Mouse (Mus musculus) testis, postnatal 10 days (tissue): ENCODE measurements at regions not wholly inside any gene's neighbourhood (a gene's known extent, or its start where the extent isn't known, plus 50 kb on each side); places are given as distances from the start of the nearest gene placed in this dataset.
"Not testable (repeated sequence)": the region's sequence is repeated elsewhere in the genome, so short reads cannot be mapped to it uniquely, and the experiment has no call there.

ENCODE experiments used
- DNase-seq: peaks from one replicate; pipeline ENCODE4 v3.0.0; 2021; ENCODE audit warnings: low spot score

GRCm38 (mm10) chr10:43671785-43672184 is 93.7 kb downstream of the Cd24a start:
- DNase-seq = no peak

GRCm38 (mm10) chr10:43672490-43672889 is 94.4 kb downstream of the Cd24a start:
- DNase-seq = no peak

DNA sequence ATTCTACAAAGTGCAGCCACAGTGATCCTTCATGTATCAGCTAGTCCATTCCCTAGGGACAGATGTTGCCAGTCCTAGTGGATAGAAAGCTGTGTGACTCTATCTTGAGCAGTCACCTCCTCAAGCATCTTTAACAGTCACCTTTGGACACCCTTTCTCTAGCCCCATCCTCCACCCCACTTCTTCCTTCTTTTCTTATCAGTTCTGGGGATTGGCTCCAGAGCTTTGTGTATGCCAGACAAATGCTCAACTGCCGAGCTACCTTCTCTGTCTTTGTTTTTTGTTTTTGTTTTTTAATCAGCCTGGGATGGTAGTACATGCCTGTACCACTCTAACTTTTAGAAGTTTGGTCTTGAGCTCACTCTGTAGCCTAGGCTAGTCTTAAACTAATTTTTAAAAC is 96.7 kb downstream of the Cd24a start:
- DNase-seq = no peak

- not testable (repeated sequence) for DNase-seq
Measured at GRCm38 (mm10) chr10:43675495-43675894, 97.4 kb downstream of the Cd24a start.

DNA sequence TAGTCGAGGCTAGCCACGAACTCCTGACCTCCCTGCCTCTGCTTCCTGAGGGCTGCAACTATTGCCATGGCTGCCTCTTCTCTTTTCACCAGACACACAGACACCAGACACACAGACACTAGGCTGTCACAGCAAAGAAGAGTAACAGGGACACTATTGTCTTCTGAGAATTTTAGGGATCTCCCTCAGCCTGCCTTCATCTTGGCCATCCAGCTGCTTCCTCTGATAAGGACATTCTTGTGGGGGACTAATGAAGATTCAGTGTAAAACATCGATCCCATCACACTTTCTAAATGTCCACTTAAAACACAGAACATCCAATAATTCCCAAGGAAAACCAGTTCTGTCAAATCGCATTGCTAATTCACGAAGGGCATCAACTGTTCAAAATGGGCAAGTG is 98.2 kb downstream of the Cd24a start:
- no peak for DNase-seq

DNA sequence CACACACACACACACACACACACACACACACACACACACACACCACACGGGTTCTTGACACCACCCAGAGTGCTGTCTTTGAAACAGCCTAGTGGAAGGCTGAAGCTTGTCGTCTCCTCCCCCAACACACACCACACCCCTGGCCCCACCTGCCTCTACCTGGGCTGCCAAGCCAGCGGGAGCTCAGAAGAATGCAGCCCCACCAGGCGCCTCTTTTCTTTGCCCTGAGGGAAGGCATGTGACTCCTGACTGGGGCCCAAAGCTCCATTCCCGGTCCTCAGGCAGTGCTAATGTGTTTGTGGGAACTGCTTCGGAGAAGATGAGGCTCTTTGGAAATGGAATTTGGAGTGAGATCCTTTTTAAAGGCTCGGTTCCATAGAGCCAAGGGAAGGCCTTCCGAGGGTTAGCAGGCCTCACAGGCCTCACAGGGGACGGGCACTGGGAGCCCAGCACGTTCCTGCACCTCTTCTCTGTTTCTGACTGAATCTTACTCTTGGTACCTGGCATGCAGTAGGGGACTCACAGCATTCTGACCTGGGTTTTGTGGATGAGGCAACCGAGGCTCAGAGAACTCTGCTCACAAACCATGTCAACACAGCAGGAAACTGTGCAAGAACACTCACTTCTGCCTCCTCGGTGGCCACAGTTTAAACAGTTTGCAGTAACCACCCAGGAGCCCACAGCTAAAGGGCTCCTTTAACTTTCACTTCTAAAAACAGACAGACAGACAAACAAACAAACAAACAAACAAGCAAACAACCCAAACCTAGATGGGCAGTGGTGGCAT is 106.4 kb downstream of the Cd24a start:
- no peak for DNase-seq

DNA sequence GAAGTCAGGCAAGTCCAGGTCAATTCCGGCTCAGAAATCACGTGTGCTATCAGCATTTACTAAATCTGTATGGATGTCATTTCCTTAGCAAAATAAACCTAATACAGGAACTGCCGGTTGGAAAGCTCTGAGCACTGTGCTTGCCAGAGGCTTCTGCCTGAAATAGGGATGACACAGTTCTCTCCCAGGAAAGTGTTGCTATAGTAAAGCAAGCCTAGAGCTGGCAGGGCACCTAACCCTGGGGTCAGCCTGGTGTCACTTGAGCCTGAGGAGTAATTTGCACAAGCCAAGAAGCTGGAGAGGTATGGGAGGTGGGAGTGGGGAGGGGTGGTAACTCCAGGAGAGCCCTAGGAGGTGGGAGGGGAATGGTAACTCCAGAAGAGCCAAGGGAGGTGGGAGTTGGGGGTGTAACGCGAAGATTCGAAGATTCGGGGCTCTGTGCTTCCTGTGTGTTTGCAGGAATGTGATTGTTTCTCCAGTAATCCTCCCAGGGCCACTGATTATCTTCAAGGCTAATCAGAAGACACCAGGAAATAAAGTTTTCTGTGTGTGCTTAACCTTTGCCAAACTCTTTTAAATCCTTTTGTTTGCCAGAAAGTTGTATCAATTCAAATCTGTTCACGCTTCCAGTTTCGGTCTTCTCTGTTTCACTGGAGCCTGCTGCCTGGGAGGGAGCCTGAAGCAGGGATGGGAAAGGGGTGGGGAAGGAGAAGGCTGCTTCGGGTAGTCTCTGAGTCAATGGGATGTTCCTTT is 111.3 kb downstream of the Cd24a start:
- no peak for DNase-seq

DNA sequence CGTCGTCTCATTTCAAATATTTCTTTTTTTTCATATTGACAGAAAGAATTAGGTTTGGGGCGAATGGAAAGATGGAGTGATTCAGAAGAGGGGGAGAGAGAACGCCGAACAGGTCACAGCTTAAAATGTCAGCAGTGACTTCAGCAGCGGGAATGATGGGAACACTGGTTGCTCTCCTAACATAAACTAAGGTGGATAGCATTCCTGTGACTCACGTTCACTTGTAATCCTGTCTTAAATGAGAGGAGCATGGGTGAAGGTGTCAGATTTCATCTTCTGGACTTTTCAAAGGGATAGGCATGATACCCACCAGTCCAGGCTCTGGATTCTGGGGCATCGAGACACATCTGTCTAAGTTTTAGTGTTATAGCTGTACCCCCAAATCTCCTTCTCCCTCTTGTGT is 111.8 kb downstream of the Cd24a start:
- no peak for DNase-seq

- no peak for DNase-seq
Measured at GRCm38 (mm10) chr10:43693974-43694373, 115.9 kb downstream of the Cd24a start.

- no peak for DNase-seq
Measured at GRCm38 (mm10) chr10:43694508-43694907, 116.4 kb downstream of the Cd24a start.

DNA sequence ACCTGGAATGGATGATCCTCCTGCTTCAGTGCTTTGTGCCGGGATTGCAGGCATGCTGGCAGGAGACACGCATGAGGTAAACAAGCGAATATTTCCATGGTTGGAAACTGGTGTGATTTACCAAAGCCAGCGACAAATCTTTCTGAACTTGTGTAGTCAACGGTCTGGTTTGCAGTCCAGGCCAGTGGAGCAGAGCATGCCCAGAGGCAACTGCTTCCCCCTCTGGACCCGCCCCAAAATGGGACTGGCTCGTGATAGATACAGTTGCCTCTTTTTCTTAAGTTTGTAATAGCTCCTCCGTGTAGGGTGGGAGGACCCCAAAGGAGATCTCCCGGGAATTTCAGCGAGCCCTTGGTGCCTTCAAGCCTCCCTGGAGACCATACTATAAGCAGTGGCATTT is 117.4 kb downstream of the Cd24a start:
- no peak for DNase-seq

GRCm38 (mm10) chr10:43697917-43698316 is 119.8 kb downstream of the Cd24a start:
- DNase-seq = no peak

DNA sequence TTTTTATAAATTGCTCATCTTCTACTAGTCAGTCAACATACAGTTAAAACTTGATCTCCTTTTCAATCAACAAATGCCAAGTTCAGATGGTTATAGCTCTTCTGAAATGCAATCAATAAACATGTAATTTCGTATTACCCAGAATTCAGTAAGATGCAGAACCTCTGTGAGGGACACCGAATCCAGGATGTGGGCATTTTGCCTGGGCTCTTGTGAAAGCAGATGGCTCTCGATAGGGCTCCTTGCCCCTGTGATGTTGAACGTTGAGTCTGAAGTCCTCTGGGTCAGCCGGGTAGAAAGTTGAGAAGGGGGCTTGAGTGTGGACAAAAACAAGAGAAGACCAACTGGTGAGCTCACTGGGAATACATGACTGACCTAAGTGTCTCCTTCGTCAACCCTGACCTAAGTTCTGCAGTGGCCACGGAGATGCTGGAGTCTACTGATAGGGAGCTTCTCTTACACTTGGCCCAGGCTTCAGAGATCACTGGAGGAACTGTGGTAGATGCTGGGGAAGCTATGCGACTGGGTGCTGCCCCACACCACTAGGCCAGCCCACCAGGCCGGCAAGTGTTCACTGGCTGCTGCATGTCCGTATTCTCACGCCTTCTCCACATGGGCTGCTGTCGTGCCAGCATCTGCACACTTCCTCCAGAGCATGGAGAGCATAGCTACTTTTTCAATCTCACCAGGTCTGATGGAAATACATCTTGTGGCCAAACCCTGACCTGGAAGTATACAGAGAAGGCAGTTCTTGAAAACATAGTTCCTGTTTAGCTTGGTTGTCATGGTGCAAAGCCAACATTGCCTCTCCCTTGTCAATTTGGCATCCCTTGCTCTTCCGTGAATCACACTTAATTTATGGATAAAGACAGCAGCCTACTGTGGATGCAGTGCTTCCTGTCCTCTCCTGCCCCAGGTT is 122.5 kb downstream of the Cd24a start:
- no peak for DNase-seq

GRCm38 (mm10) chr10:43702895-43703294 is 124.8 kb downstream of the Cd24a start:
- DNase-seq = no peak

DNA sequence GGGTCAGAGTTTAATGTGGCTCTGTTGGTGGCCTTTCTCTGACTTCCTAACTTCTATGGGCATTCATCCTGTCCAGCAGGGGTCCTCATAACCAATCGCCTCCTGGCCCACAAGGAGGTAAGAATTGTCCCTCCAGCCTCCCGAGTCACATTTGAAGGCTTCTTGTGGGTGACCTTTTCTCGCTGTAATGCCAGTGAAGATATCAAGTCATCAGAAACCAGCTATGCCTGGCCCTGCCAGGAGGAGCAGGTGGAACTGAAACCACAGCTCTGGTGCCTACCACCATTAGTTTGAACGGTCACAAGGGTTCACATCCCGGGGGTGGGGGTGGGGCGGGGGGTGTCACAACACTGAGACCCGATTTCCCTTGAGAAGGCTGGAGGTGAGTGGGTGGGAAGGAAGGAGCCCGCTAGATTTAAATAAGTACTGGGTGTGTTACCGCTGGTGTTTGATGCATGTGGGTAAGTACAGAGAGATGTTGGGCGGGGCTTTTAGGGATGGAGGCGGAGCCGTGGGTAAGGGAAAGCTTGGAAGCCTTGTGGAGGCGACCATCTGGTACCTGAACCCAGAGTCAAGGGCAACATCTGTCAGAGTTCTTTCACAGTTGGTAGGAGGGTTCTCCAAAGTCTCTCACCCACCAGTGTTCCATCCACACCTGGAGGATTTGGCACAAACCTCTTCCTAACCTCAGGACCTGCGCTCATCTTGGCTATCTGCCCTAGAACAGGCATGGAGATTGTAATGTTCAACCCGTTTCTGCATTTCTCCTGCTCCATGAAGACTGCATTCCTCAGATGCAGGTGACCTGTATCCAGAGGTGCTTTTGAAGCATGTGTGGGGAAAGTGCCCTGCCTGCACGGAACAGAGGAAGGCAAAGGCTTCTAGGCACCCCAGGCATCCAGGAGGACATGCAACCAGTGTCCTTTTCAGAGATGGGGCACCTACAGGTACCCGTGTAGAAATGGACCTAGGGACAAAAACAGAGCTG is 128.2 kb downstream of the Cd24a start:
- DNase-seq = no peak

DNA sequence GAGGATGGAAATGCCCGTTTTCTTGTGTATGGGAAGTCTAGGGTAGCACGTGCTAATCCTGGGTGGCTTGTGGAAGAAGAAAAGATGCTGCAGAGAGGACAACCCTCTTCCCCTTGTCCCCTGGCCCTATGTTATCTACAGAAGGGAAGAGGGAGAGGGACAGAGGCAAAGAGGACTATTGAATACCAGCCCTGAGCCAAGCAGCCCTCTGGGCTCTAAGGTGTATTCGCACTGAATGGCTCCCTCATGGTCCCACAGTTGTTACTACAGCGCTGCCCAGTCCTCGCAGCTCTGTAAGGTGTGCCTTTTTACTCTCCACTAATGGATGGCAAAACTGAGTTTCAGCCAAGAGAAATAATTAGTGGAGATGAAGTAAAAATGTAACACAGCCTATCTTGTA is 128.9 kb downstream of the Cd24a start:
- DNase-seq = no peak

GRCm38 (mm10) chr10:43707821-43708373 is 129.8 kb downstream of the Cd24a start:
- no peak for DNase-seq

DNA sequence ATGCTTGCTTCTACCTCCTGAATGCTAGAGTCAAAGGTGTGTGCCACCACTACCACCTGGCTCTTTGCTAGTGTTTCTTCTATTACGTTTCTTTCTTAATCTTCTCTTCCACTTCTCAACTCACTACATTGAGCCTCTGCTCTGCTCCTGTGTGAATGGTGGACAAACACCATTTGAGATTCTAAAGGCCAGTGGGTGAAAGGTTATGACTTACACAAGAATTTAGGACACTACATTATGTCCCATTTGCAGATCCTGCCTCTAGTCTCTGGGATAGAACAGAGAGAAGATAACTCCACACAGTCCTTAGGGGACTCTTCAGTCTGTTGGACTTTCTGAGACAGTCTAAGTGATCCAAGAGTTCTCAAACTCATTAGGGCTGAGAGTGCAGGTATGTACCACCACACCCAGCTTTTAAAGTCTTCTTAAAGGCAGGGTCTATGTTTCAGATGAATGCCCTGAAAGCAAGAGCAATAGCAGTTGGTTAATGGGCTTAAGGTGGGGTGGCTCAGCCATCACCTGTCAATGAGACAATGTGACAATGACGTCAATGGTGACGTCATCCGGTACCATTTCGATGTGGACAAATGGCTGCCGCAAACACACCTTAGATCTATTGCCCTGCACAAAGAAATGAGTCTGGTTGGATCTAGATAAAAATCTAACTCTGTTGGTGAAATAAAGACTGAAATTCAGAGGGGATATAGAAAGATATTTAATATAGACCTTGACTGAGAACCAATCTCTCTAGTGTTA is 131.4 kb downstream of the Cd24a start:
- DNase-seq = no peak

GRCm38 (mm10) chr10:43710186-43710885 is 132.3 kb downstream of the Cd24a start:
- DNase-seq = no peak

DNA sequence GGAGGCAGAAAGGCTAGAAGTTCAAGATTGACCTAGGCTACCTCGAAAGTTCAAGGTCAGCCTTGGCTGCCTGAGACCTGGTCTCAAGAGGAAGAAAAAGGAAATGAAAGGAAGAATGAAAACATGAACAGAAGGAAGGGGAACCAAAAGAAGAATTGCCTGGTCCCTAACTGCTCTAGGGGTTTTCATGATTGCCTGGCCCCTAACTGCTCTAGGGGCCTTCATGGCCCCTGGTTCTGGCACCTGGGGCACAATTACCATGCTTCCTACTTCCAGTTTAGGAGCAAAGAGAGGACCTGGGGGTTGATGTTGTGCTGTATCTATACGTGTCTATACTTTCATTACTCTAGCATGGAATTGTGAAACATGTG is 132.8 kb downstream of the Cd24a start:
- DNase-seq = no peak
